Mouse (Mus musculus) gastrocnemius, adult 8-10 months (tissue): Measurements from ENCODE around the gene Frat2. TPM values are rescaled to one million over a fixed set of nuclear protein-coding genes. Genes with fewer than 3 reads are reported as not detected.

Source experiments
- DNase-seq, 2 experiments: peaks; one replicate each; pipeline ENCODE4 v3.0.0; 2022; ENCODE audit warnings: low spot score in 2 of 2
- total RNA-seq, 4 experiments: library from RNA; stranded (reverse); gene quantifications; 2 replicates each; pipeline ENCODE4 v1.2.4; 2022

Frat2 gene
- total RNA-seq, 4 experiments from 2014 or later: 4.5 to 15.5 (median 12.5) TPM

DNA sequence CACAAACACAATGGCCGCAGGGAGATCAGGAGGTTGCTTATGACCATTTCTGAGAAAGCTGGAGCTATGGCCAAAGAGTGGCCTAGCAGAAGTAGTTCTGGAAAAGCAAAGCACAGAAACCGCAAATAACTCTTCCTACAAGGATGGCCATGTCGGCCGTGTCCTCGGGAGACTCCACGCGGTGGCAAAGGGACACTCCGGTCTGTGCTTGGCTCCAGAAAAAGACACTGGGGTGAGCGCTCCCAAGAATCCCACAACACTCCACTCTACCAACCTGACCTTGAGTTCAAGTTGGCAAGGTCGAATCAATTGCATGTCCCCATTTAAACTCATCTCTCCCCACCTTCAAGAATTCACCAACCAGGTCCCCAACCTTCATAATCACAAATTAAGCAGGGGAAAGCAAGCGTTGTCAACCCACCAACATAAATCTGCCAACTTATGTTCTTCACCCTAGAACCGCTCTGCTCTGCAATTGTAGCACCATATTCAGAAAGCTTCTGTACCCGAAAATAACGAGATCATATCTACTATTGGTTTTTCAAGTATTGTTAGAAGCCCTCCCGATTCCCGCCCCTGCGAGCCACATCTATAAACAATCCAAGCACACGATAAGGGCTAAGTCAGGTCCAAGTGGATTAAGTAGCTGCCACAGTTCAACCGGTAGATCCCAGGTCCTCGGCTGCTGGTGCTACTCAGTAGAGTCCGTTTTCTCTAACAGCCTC, 1.4 kb downstream of the Frat2 start:
- peak; percentile 20 to 34 for DNase-seq

DNA sequence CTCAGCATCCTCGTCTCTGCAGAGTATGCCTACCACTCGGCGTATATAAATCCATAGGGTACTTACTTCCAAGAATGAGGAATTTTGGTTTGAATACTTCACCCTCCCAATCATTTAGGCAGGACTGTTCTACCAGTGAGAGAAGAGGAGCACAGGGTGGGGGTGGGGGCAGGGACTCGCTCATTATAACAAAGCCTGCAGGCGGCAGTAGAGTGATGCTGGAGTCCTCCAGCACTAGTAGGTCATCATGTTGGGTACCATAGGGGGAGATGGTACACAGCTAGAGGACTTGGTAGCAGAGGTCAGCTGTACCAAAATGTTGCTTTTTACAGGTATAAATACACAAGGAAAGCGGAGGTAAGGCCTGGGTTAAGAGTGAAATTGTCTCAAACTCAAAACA, 3.6 kb downstream of the Frat2 start:
- DNase-seq: no peak

DNA sequence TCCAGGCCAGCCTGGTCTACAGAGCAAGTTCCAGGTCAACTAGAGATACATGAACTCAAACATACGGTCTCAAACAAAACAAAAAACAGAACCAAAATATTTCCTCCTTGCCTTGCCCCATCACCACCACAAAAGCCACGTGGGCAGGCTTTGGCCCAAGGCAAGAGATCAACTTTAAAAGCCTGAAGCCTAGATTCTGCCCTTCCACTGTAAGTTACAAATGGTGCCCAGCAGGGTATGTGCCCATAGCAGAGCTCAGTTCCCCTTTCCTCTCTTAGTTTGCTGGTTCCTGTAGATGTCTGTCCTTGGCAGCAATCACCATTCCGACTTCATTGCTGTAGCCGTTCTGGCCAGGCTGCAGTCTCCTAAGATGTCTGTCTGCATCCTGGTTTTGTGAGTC, 5.2 kb downstream of the Frat2 start:
- DNase-seq: no peak

DNA sequence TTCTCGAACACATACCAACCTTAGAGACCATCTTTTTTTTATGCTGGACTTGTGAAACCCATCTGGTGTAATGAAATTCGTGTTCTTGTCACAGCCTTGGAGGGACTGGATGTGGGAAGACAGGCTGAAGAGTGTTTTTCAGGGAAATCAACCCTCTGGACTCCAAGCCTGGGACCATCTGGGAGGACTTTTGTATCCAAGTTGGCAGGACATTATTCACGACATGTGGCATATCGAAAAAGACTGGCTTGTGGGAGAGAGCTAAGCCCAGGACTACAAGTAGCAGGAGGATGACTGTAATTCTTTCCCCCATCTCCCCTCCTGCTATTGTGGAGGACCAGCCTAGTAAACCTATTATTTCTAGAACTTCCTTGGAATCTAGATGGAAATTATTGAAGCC, 5.7 kb downstream of the Frat2 start:
- DNase-seq: no peak

DNA sequence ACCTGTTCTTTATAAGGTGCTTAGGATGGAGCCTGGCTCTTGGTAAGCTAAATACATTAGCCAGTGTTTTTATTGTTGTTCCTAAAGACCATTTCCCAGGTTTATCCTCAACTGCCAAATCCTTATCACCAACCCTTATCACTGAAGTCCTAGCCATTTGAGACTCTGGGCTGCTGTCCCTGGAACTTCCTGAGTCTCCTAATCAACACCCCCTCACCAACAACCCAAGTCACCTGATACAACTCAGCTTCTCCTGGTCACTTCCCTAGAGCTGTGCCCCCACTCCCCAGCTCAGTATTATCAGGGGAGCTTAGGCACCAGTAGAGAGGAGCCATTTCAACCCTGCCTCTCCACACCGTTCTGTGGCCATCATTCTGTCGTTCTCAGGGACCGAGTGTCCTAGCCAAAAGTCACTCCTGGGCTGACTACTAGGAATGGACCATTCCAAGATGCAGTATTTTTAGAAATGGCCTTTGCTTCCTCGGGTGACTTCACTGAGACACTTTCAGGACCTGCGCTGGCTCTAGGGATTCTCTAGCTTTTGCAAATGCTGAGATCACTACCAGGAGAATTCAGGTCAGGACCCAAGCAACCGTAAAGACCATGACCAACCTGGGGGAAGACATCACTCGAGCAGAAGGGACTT, 6.7 kb downstream of the Frat2 start:
- peak; percentile 24 to 30 for DNase-seq

DNA sequence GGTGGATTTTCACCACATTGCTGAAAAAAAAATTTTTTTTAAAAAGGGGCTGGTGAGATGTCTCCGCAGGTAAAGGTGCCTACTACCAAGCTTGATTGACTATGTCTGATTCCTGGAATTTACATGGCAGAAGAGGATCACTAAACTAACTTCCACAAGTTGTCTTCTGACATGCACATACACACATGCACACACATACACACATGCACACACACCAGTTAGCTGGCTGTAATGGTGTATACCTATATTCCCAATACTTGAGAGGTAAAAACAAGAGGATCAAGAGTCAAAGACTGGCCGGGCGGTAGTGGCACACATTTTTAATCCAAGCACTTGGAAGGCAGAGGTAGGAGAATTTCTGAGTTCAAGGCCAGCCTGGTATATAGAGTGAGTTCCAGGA, 8.2 kb downstream of the Frat2 start:
- no peak for DNase-seq

DNA sequence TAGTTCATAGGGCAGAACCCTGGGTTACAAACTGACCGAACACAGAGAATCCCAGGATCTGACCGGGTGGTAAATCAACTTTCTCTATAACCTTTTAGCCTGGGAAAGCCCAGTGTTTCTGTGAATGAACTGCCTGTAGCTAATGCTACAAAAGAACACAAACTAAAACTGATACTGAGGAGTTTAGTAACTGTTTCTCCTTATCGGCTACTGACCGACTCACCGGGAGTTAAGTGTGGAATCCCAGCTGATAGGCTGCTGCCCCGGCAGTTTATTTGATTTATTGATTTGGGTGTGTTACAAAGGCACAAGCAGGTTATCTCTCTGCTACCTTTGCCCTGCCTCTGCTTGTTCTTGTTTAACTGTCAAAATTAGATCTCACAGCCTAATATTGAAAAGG, 9.1 kb downstream of the Frat2 start:
- no peak for DNase-seq

DNA sequence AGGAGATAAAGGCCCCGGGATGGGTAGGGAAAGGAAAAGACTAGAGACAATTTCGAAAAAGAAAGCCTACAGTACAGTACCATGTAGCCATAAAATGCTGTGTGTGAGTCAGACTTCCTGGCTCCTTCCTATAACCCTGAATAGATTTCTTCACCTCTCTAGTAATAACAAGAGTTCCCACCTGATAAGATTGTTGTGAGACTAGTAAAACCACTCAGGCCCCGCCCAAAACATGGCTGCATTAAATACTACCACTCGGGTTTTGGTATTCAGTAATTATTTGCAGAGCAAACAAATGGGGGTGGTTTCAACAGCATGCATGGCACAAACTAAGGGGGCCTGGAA, 10.0 kb downstream of the Frat2 start:
- DNase-seq: no peak

DNA sequence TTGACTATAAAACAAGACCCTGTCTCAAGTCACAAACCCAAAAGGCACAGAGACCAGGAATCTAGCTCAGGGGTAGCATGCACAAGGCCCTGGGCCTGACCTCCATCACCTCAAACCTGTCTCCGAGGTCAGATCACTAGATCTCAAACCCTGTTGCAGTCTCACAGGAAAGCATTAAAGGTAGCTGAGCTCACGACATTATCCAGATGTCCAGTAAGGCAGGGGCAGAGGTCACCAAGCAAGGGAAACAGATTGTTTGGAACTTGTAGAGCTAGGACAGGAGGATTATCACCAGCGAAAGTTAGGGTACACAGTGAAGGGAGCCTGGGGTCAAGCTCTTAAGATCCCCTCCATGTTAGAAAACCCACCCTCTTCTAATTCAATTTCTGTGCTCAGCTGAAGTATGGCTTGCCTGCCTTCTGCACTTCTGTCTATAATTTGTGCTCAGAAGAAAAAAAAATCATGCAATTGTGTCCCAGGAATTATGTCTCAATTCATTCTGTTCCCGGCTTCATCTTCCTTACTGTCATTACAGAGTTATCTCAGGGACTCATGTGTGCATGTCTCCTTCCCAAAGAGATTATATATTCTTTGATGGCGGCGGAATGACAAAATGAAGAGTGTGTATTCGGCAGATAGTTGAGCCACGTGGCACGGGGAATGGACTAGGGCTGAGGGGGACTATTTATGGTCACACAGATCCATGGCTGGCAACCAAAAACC, 10.6 kb downstream of the Frat2 start:
- no peak for DNase-seq

DNA sequence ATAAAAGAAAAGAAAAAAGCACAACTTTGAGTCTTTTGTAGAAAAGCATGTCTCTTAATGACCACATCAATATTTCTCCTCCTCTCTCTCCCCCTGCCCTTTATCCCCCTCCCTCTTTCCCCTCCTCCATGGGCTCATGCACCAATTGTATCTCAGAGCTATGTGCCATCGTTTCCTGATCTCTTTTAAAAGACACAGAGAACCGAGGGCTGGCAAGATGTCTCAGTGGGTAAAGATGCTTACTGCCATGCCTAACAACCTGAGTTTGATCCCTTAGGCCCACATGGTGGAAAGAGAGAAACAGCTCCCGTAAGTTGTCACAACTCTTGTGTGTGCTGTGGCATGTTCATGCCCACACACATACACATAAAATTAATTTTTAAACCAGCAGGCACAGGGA, 11.2 kb downstream of the Frat2 start:
- DNase-seq: no peak

DNA sequence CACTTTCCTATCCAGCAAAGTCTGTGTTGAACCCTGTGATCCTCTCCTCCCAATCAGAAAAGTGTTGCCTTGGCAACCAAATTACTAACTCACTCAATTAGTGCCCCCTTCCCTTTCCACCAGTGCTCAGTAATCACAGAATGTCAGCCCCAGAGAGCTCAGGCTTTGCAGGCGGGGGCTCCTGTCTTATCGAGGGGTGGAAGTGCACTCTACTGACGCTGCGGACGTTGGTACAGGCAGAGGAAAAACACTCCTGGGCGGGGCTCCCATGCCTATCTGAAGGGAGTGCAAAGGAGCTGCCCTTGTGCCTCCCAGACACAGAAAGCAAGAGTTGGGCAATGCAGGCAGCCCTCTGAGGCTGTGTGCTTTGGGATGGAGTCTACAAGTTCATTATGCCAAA, 12.1 kb downstream of the Frat2 start:
- no peak for DNase-seq

DNA sequence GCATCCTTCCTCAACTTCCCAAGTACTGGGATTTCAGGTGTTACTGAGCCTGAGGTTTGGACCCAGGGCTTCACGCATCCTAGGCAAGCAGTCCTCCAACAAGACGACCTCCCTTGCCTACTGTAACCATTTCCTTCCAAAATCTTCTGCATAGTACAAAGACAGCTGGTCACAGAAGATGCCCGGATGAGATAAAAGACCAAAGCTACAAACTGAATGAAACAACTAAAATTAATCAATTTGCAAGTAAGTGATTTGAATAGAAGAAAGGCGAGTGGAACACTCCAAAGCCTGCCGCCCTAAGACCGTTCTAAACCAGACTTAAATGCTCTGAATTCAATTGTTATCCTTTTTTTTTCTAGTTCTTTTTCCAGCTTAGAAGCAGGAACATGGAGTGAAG, 12.5 kb downstream of the Frat2 start:
- no peak for DNase-seq

DNA sequence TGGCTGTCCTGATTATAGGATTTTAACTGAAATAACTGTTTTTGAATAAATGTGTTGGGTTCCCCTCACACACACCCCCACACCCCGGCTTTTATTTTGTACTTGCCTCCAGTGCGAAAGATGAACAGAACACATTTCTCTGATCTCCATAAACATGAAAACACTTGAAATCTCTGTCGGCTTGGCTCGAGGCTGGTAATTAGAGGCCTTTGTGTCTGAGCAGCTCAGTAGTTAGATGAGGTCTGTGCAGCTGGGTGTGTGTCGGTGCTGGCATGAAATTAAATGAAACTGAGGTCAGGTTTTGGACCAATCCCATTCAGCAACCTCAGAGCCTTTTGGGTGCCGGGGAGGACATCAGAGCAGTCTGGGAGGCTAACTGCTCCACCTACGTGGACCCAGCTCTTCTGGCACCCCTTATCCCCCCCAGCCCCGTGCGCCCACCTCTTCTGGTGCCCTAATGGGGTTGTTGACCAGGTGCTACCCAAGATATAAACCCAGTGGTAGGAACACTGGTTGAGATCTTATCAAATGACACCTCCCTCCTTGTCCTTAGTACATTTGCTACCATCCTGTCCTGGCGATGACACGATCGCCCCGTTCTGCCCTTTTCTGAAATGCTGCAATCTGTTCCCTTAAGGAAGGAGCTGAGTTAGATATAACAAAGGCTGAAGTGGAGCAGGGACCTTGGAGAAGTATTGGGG, 15.3 kb downstream of the Frat2 start:
- DNase-seq: no peak

DNA sequence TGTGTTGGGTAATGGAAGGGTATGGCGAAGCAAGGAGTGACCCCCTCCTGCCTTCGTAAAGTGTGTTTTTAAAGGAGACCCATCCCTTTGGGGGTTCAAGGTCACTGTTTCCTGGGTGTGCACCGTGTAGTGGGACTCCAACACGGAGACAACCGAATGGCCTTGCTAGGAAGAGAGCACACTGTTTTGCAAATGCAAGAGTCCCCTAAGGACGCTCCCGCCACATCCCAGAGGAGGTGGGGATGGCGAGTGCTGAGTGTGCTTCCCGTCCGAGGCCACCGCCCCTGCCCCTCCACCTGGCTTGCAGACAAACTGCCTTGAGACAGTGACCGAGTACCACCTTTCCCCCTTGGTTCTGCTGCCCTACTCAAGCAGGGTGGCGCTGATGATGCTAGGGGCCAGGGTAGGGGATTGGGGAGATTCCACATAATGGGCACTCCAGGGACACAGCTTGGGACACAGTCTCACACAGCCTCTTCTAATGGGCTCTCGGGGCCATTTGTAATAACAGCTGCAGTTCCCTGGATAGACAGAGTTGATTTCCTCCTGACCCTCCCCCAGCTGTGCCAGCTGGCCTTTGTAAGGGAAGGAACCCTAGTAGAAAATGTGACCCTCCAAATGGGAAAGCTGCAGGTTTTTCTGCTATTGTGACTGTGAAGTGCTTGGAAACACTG, 16.1 kb downstream of the Frat2 start:
- no peak for DNase-seq

DNA sequence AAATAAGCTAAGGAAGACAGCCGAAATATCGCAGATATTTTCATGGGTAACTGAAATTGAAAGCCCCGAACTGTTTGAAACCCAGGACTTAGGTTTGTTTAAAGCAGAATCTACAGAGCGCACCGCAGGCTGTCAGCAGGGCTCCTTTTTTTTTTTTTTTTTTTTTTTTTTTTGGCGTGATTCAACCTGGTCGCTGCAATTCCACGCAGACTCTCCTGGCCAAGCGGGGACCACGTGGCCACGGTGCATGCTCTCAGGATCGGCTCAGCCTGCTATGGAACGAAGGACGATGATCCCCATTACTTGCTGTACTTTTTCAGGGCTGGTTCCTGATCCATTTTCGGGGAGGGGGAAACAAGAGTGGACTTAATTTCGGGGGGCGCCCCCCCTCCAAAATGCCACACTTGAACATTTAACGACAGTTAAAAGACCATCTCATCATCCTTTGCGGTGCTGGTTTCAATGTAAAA, 16.8 kb downstream of the Frat2 start:
- peak in 1 of 2 experiments; percentile 27 for DNase-seq

DNA sequence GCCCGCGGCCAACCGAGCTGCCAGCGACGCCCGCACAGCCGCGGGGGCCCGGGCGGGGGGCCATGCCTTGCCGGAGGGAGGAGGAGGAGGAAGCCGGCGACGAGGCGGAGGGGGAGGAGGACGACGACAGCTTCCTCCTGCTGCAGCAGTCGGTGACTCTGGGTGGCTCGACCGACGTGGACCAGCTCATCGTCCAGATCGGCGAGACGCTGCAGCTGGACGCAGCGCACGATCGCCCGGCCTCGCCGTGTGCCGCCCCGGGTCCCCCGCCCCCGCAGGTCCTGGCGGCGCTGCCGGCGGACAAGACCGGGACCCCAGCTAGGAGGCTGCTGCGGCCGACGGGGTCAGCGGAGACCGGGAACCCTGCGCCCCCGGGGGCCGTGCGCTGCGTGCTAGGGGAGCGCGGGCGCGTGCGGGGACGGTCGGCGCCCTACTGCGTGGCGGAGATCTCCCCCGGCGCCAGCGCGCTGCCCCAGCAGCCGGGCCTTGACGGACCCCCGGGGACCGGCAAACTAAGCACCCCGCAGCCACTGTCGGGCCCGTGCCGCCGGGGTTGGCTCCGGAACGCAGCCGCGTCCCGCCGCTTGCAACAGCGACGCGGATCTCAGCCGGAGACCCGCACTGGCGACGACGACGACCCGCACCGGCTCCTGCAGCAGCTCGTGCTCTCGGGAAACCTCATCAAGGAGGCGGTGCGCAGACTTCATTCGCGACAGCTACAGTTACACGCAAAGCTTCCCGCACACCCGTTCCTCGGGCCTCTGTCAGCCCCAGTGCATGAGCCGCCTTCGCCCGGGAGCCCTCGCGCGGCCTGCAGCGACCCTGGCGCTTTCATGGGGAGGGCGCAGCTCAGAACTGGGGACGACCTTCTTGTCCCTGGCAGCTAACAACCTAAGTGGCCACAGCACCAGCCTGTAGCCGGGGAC, 17.6 kb downstream of the Frat2 start:
- peak; percentile 40 to 48 for DNase-seq

DNA sequence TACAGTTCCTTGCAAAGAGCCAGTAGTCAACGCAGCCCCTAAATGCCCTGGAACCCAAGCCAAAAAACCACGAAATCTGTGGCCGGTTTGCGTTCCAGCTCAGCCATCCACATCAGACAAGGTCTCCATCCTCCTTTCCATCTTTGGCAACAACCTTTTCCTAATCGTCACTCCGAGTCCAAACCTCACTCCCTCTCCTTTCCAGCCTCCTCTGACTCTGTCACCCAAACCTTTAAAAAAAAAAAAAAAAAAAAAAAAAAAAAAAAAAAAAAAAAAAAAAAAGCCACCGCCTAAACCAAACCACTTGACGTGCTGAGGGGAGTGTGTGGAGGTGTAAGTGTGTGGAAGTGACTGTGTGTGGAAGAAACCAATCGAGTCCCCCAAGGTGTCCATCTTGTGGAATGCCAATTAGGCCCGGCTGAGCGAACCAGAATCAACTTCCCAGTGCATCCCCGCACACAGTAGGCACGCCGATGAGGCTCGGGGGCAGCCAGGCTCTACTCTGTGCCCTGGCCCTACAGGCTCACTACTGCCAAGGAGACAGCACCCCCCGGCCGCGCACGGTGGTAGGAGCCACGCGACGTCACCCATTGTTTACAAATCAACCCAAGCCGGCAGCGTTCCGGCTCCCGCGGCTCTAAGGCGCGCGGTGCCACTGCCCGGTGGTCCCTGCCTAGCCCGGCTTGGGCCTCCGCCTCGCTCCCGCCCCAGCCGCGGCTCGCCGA, 18.4 kb downstream of the Frat2 start, which contains the start of gene Frat1:
Gene Frat1, plus strand, starts transcription at position 590 of the 725 bp plus-strand sequence.
- peak; percentile 80 to 84 for DNase-seq

DNA sequence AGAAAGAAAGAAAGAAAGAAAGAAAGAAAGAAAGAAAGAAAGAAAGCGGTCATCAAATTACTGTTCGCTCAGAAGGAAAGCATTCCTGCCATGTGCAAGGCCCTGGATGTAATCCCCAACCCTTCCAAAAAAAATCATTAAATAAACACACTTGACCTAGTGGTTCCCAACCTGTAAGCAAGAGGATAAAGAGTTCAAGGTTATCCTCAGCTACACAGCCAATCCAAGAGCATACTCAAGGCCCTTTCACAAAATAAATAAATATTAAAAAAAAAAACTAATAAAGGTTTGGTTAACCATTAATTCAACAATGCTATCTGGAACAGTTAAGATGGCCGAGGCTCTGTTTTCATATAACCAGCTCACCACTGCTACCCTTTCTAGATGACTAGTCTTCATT, 19.0 kb downstream of the Frat2 start:
- no peak for DNase-seq

DNA sequence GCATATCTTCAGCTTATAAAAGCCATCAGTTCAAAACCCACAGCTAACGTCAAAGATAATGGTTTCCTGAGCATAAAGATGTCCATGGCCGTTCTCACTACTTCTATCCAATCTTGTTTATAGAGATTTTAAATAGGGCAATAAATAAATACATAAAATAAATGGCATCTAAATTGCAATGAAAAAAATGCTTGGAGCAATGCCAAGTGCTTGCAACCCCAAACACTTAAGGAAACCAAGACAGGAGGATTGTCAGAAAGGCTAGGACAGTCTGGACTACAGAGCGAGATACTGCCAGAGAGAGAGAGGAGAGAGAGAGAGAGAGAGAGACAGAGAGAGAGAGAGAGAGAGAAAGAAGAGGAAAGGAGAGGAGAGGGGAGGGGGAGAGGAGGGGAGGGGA, 21.4 kb downstream of the Frat2 start:
- no peak for DNase-seq

DNA sequence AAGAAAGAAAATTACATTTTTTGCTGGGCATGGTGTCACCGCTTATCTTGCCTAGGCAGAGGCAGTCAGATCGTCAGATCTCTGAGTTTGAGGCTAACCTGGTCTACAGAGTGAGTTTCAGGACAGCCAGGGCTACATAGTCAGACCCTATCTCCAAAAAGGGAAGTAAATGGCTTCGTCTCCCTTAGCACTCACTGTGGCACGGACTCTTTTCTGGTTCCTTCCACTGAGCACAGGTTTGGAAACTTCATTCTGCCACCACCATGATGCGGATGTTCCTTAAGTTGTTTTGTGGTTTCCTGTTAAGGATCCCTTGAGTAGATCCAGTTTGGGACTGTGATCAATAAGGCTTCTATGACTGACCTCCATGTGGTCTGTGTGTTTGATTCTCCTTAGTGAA, 23.0 kb downstream of the Frat2 start:
- DNase-seq: no peak
